Mouse (Mus musculus) lung, embryonic 14.5 days (tissue): Measurements from ENCODE around the gene Kcnip4. TPM values are rescaled to one million over a fixed set of nuclear protein-coding genes. Genes with fewer than 3 reads are reported as not detected.

Experiments used
- ATAC-seq: fragments of 200-750 bp; cut with Nextera tagmentation; 2 replicates; pipeline ENCODE4 v1.8.0; 2017; ENCODE audit warnings: mild to moderate bottlenecking, moderate TSS enrichment, moderate library complexity; ENCODE audit not compliant: insufficient read depth
- DNase-seq: peaks from one replicate; pipeline ENCODE4 v3.0.0-alpha.2; 2015
- H3K27ac ChIP-seq: fragments of 300-500 bp; sonication (generic); 2 replicates; pipeline ENCODE4 v1.5.1; 2014; ENCODE audit warnings: low read depth, mild to moderate bottlenecking, moderate library complexity
- H3K27me3 ChIP-seq: fragments of 300-500 bp; sonication (generic); 2 replicates; pipeline ENCODE4 v1.6.1; 2014; ENCODE audit warnings: low read length, control low read depth; ENCODE audit not compliant: insufficient read depth
- H3K36me3 ChIP-seq: fragments of 300-500 bp; sonication (generic); 2 replicates; pipeline ENCODE4 v1.6.1; 2014; ENCODE audit warnings: control low read depth; ENCODE audit not compliant: insufficient read depth
- H3K4me1 ChIP-seq: fragments of 300-500 bp; sonication (generic); 2 replicates; pipeline ENCODE4 v1.6.1; 2014; ENCODE audit warnings: antibody characterized with exemption, control low read depth; ENCODE audit not compliant: insufficient read depth
- H3K4me2 ChIP-seq: fragments of 300-500 bp; sonication (generic); 2 replicates; pipeline ENCODE4 v1.6.1; 2014; ENCODE audit warnings: mild to moderate bottlenecking
- H3K4me3 ChIP-seq: fragments of 300-500 bp; sonication (generic); 2 replicates; pipeline ENCODE4 v1.5.1; 2014; ENCODE audit warnings: low read depth, low read length
- H3K9ac ChIP-seq: fragments of 300-500 bp; sonication (generic); 2 replicates; pipeline ENCODE4 v1.6.1; 2014
- H3K9me3 ChIP-seq: fragments of 300-500 bp; sonication (generic); 2 replicates; pipeline ENCODE4 v1.6.1; 2016; ENCODE audit warnings: low read depth, low read length, control low read depth
- CTCF ChIP-seq: IDR thresholded peaks from 2 replicates; pipeline ENCODE4 v1.5.1; 2016; ENCODE audit warnings: antibody characterized with exemption, low read depth
- WGBS: fragments of 180-500 bp; shearing (Covaris S2); extraction: QIAGEN DNeasy Blood & Tissue Kit; methylation state at CpG from one replicate; pipeline ENCODE4 v1.1.7; 2014; 5-methylcytosine and 5-hydroxymethylcytosine counted together
- polyA plus RNA-seq: library from polyadenylated mRNA; unstranded; fragments of >200 nt; fragmentation: Nextera tagmentation; extraction: Ambion mirVana; gene quantifications from 2 replicates; pipeline ENCODE4 v1.2.1, GENCODE M21; 2014

Kcnip4 gene
- polyA plus RNA-seq, 1 experiment from 2014 or later, result 0.68 TPM

DNA sequence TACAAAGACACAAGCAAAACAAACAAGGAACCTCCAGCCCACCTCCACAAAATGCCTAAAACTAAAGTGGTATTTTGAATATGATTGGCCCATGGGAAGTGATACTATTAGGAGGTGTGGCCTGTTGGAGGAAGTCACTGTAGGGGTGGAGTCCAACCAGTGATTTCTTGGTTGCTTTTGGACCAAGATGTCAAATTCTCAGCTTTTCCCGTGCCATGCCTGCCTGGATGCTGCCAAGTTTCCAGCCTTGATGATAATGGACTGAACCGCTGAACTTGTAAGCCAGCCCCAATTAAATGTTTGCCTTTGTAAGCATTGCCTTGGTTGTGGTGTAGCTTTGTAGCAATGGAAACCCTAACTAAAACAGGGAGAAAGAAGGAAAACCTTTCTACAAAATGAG is 232.3 kb downstream of the Kcnip4 start:
- 80% methylated on average over 2 of the region's 2 CpGs for WGBS
- Histone ChIP-seq H3K36me3 (no peaks in the 10 kb centered on the region), H3K4me1 (no peaks in the 10 kb centered on the region), H3K4me2 (no peak overlapping the region), H3K27ac (no peak overlapping the region), H3K27me3 (no peaks in the 10 kb centered on the region), H3K4me3 (no peak overlapping the region), H3K9ac (no peak overlapping the region), H3K9me3 (no peaks in the 10 kb centered on the region)
- ATAC-seq, result no peak
- TF ChIP-seq CTCF, result no peak
- no peak for DNase-seq

DNA sequence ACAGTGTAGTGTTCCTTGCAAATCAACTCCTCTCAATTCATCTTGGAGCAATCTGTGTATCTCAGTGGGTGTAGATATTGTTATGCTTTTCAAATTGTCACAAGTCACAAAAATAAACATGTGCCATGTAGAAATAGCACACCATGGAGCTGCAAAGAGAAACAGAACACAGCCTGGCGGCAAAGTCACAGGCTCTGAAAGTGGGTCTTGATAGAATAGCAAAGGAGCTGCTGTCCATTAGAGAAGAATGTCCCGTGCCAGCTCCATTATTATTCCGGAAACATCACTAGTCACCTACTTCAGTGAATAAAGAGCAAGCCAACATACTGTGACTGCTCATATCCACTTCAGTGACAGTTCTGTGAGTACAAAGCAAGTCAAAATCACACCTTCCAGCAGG is 232.9 kb downstream of the Kcnip4 start:
- no peaks in the 10 kb centered on the region for H3K9me3 ChIP-seq
- ATAC-seq (peak; percentile 28; the same call in 1 of the 2 replicates), DNase-seq (peak; percentile 30)
- 45% methylated on average over 3 of the region's 3 CpGs for WGBS
- H3K27ac ChIP-seq, result no peak overlapping the region
- no peak overlapping the region for H3K9ac ChIP-seq
- no peaks in the 10 kb centered on the region for H3K36me3 ChIP-seq
- no peaks in the 10 kb centered on the region for H3K27me3 ChIP-seq
- H3K4me2 ChIP-seq, result no peak overlapping the region
- no peak overlapping the region for H3K4me3 ChIP-seq
- no peak for TF ChIP-seq CTCF
- no peaks in the 10 kb centered on the region for H3K4me1 ChIP-seq

DNA sequence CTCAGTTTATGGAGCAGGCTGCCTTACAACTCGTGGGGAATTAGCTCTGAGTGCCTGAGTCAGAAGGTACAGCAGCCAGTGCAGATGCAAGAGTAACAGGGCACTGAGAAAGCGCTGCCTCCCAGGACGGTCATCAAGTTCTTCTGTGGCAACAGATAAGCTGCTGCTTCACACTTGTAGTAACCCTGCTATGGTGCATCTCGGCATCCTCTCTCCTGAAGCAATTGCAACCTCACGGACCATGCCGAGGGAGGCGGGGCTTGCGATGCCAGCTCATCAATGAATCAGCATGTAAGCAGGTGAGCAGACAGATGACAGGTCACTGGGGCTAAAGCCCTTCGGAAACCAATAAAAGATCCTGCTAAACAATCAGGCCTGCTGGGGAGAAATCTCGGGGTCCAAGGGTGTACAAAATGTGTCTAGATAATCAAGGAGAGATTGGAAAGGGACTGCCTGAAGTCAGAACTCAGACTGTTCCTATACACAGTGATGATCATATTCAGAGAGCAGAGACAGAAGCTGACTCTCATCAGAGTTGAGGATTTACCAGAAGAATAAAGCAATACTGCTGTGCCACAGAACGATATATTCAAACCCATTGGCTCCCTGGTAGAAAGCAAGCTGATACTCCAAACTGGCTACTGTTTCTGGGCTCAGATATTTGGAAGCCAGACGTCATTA is 239.1 kb downstream of the Kcnip4 start:
- H3K4me2 ChIP-seq, result peak overlapping the region; percentile 34
- ATAC-seq (no peak), DNase-seq (no peak)
- H3K9ac ChIP-seq, result peak overlapping the region; percentile 16; the same call in 1 of the 2 replicates
- no peak for TF ChIP-seq CTCF
- no peaks in the 10 kb centered on the region for H3K36me3 ChIP-seq
- H3K4me3 ChIP-seq, result peak overlapping the region; percentile 9; the same call in 1 of the 2 replicates
- no peaks in the 10 kb centered on the region for H3K27me3 ChIP-seq
- no peaks in the 10 kb centered on the region for H3K9me3 ChIP-seq
- whole genome bisulfite sequencing, result 21% methylated on average over 12 of the region's 12 CpGs
- H3K27ac ChIP-seq, result no peak overlapping the region
- H3K4me1 ChIP-seq, result no peaks in the 10 kb centered on the region; the same call in 1 of the 2 replicates

DNA sequence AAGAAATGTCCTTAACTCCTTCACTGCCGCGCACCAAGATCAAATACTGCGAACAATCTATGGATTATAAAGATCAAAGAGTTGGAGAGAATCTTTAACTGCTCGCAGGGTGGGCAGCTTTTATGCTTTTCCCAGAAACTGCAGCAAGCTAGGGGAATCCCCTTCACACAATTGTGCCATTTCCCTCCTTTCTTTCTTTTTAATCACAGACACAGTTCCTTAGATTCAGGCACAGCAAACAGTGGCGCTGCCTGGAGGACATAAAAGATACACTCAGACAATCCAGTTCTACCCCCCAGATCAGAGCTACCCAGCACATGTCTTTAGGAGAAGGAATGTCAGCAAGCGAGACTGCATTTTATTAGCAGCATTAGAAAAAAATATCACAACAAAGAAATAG is 239.9 kb downstream of the Kcnip4 start:
- H3K4me1 ChIP-seq, result no peaks in the 10 kb centered on the region; the same call in 1 of the 2 replicates
- no peaks in the 10 kb centered on the region for H3K36me3 ChIP-seq
- peak overlapping the region; percentile 34 for H3K4me2 ChIP-seq
- no peaks in the 10 kb centered on the region for H3K9me3 ChIP-seq
- H3K4me3 ChIP-seq, result peak overlapping the region; percentile 0; the same call in 1 of the 2 replicates
- DNase-seq, result peak; percentile 28
- no peaks in the 10 kb centered on the region for H3K27me3 ChIP-seq
- no peak for ATAC-seq
- 44% methylated on average over 6 of the region's 6 CpGs for WGBS
- no peak overlapping the region for H3K27ac ChIP-seq
- H3K9ac ChIP-seq, result no peak overlapping the region
- no peak for TF ChIP-seq CTCF

DNA sequence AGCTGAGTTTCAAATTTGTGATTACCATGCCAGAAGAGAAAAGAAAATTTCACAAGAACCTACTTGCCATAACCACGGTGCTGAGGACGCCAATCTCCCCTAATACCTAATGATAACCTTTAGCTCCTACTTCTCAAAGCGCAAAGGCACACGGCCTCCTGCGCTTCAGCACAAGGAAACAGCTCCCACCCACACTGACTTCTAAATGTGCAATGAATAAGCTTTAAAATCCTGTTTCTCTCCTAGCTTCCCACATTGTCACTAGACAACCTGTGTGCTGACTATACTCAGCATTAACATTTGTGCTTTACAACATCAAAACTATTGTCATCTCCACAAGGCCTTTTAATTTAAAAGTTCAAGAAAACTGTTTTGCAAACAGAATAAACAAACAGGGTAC is 241.3 kb downstream of the Kcnip4 start:
- DNase-seq (no peak), ATAC-seq (no peak)
- Histone ChIP-seq H3K36me3 (no peaks in the 10 kb centered on the region), H3K4me1 (no peaks in the 10 kb centered on the region; the same call in 1 of the 2 replicates), H3K27ac (no peak overlapping the region), H3K4me3 (no peak overlapping the region), H3K4me2 (no peak overlapping the region), H3K9me3 (no peaks in the 10 kb centered on the region), H3K27me3 (no peaks in the 10 kb centered on the region), H3K9ac (no peak overlapping the region)
- no peak for TF ChIP-seq CTCF
- 40% methylated on average over 5 of the region's 5 CpGs for WGBS

DNA sequence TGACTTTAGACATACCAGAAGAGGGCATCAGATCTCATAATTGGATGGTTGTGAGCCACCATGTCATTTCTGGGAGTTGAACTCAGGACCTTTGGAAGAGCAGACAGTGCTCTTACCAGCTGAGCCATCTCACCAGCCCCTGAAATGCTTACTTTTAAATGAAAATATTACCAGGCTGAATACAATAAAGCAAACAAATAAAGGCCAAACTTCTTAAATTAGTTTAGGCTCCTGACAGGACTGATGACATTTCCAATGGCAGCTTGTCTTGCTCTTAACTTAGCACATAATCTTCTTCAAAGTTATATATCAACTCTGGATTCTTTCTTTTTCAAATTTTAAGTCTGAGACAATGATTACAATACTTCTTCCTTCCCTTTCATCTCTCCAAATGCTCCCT is 252.8 kb downstream of the Kcnip4 start:
- Histone ChIP-seq H3K4me2 (no peak overlapping the region), H3K4me3 (no peak overlapping the region), H3K27me3 (no peaks in the 10 kb centered on the region), H3K9ac (no peak overlapping the region), H3K4me1 (no peaks in the 10 kb centered on the region), H3K27ac (no peak overlapping the region), H3K9me3 (no peaks in the 10 kb centered on the region), H3K36me3 (no peaks in the 10 kb centered on the region)
- ATAC-seq, result peak; percentile 84; the same call in 1 of the 2 replicates
- 0 out of 2 replicates have a peak, but pooled peaks have one; percentile 4 for TF ChIP-seq CTCF
- DNase-seq, result peak; percentile 70

DNA sequence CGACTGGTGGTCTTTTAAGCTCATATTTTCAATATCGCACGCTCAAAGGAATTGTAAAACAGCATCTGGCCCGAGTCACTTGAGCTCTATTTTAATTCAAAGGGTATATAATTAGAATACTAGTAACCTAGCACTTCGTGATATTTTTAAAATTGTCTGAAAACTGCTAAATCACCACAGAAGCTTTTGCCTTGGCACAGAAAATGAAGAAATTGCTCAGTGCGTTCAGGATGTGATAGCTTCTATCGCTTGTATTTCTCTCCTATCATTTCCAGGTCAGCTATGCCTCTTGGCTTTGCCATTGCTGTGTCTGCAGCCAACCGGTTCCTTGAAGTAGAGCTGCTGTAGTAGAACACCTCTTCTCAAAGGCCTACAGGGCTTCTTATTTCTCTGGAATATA is 255.9 kb downstream of the Kcnip4 start:
- Histone ChIP-seq H3K9ac (no peak overlapping the region), H3K27me3 (no peaks in the 10 kb centered on the region), H3K4me2 (no peak overlapping the region), H3K27ac (no peak overlapping the region), H3K4me3 (no peak overlapping the region), H3K36me3 (no peaks in the 10 kb centered on the region), H3K9me3 (no peaks in the 10 kb centered on the region), H3K4me1 (no peaks in the 10 kb centered on the region)
- ATAC-seq, result no peak
- no peak for DNase-seq
- TF ChIP-seq CTCF, result no peak
- 89% methylated on average over 8 of the region's 8 CpGs for WGBS
